Mouse (Mus musculus): ENCODE measurements around the gene Plk5. TPM values are rescaled to one million over a fixed set of nuclear protein-coding genes. Genes with fewer than 3 reads are reported as not detected.

Gene Plk5
- polyA plus RNA-seq, 1 experiment from 2014 or later = 1.0 TPM

- DNase-seq (ENCODE audit: low spot score) = peak; percentile 98
- peak within 1 kb of the TSS; percentile 74 for H3K4me3 ChIP-seq (ENCODE audit: low read depth, low read length)
- peaks cover 21% of the 10 kb centered on the region; the same call in 1 of the 2 replicates for H3K36me3 ChIP-seq (ENCODE audit: insufficient read depth, low read length)
- no peaks in the 10 kb centered on the region for H3K9me3 ChIP-seq (ENCODE audit: low read length)
- peak within 1 kb of the TSS; percentile 78 for H3K9ac ChIP-seq (replicated peaks; ENCODE audit: low read depth)
- peak; percentile 86 for ATAC-seq
- TF ChIP-seq CTCF (IDR thresholded peaks at IDR 0.05) (no peak), EP300 (IDR thresholded peaks at IDR 0.05) (no peak)
- H3K27me3 ChIP-seq (replicated peaks; ENCODE audit: insufficient read depth, low read length) = no peaks in the 10 kb centered on the region
- under 1% methylated on average over 27 of the region's 27 CpGs for WGBS
- H3K27ac ChIP-seq (ENCODE audit: low read length) = peak within 1 kb of the TSS; percentile 93
- H3K4me2 ChIP-seq (replicated peaks; ENCODE audit: low read depth, low read length) = peak within 1 kb of the TSS; percentile 92
- peaks cover 14% of the 10 kb centered on the region; the same call in 1 of the 2 replicates for H3K4me1 ChIP-seq (ENCODE audit: insufficient read depth, low read depth, low read length)
Observed at GRCm38 (mm10) chr10:80406684-80407501, 50.6 kb downstream of the Plk5 start, which contains the start of gene Uqcr11. TSS of gene Uqcr11 (minus strand) at chr10:80406830.

DNA sequence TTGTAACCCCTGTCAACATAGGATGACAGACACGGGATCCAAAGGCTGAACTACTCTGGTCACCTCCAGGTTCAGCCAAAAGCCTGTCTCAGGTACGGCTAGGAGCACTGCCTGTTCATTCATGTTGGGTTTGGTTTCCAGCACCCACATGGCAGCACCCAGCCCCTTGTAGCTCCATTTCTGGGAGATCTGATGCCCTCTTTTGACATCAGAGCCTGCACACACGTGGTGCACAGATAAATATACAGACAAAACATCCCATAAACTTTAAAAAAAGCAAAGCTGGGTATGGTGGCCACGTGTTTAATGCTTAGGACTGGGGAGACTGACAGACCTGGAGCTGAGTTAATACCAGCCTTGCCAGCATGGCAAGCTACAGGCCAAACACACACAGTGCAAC, 51.7 kb downstream of the Plk5 start:
- no peak for DNase-seq (ENCODE audit: low spot score)
- Histone ChIP-seq H3K4me2 (replicated peaks; ENCODE audit: low read depth, low read length) (no peak overlapping the region), H3K27ac (ENCODE audit: low read length) (peak overlapping the region; percentile 93; the same call in 1 of the 2 replicates), H3K9ac (replicated peaks; ENCODE audit: low read depth) (no peak overlapping the region), H3K4me3 (ENCODE audit: low read depth, low read length) (no peak overlapping the region), H3K36me3 (ENCODE audit: insufficient read depth, low read length) (peaks cover 24% of the 10 kb centered on the region; the same call in 1 of the 2 replicates), H3K4me1 (ENCODE audit: insufficient read depth, low read depth, low read length) (peaks cover 14% of the 10 kb centered on the region; the same call in 1 of the 2 replicates), H3K27me3 (replicated peaks; ENCODE audit: insufficient read depth, low read length) (no peaks in the 10 kb centered on the region), H3K9me3 (ENCODE audit: low read length) (no peaks in the 10 kb centered on the region)
- TF ChIP-seq CTCF (IDR thresholded peaks at IDR 0.05) (no peak), EP300 (IDR thresholded peaks at IDR 0.05) (no peak)
- WGBS = 42% methylated on average over 4 of the region's 4 CpGs
- ATAC-seq = no peak

- ATAC-seq (peak; percentile 53), DNase-seq (ENCODE audit: low spot score) (peak; percentile 65)
- peaks cover 34% of the 10 kb centered on the region for H3K36me3 ChIP-seq (ENCODE audit: insufficient read depth, low read length)
- no peak overlapping the region for H3K4me2 ChIP-seq (replicated peaks; ENCODE audit: low read depth, low read length)
- no peak overlapping the region for H3K27ac ChIP-seq (ENCODE audit: low read length)
- TF ChIP-seq EP300 (IDR thresholded peaks at IDR 0.05) (no peak), CTCF (IDR thresholded peaks at IDR 0.05) (no peak)
- H3K27me3 ChIP-seq (replicated peaks; ENCODE audit: insufficient read depth, low read length) = no peaks in the 10 kb centered on the region
- no peaks in the 10 kb centered on the region for H3K9me3 ChIP-seq (ENCODE audit: low read length)
- no peak overlapping the region for H3K9ac ChIP-seq (replicated peaks; ENCODE audit: low read depth)
- no peaks in the 10 kb centered on the region for H3K4me1 ChIP-seq (ENCODE audit: insufficient read depth, low read depth, low read length)
- no peak overlapping the region for H3K4me3 ChIP-seq (ENCODE audit: low read depth, low read length)
- WGBS = 77% methylated on average over 44 of the region's 44 CpGs
Observed at GRCm38 (mm10) chr10:80412656-80413541, 56.6 kb downstream of the Plk5 start.

Small RNAs within 50 kb of the gene (microRNA-seq; reads per million reads assigned to microRNA genes)
- not detected for gene Gm22721

Other genes starting within 250 kb of the Plk5 start
- gene Stk11, start 240.7 kb upstream of the Plk5 start, polyA plus RNA-seq (2015; fragmentation: Nextera tagmentation; extraction: Ambion mirVana) = 19.0 and 19.8 TPM in 2 replicates
- gene Atp5d, start 217.8 kb upstream of the Plk5 start, polyA plus RNA-seq (2015; fragmentation: Nextera tagmentation; extraction: Ambion mirVana) = 463 and 491 TPM in 2 replicates
- 5.1 and 5.5 TPM in 2 replicates for gene Cbarp, start 215.6 kb upstream of the Plk5 start, polyA plus RNA-seq (2015; fragmentation: Nextera tagmentation; extraction: Ambion mirVana)
- gene Midn, start 208.2 kb upstream of the Plk5 start, polyA plus RNA-seq (2015; fragmentation: Nextera tagmentation; extraction: Ambion mirVana) = 13.2 and 14.2 TPM in 2 replicates
- 203 and 305 TPM in 2 replicates for gene Cirbp, start 190.5 kb upstream of the Plk5 start, polyA plus RNA-seq (2015; fragmentation: Nextera tagmentation; extraction: Ambion mirVana)
- 10.4 and 11.7 TPM in 2 replicates for gene 1600002K03Rik, start 183.5 kb upstream of the Plk5 start, polyA plus RNA-seq (2015; fragmentation: Nextera tagmentation; extraction: Ambion mirVana)
- 5.1 and 6.9 TPM in 2 replicates for gene Efna2, start 177.0 kb upstream of the Plk5 start, polyA plus RNA-seq (2015; fragmentation: Nextera tagmentation; extraction: Ambion mirVana)
- 34.0 and 36.9 TPM in 2 replicates for gene Mum1, start 130.0 kb upstream of the Plk5 start, polyA plus RNA-seq (2015; fragmentation: Nextera tagmentation; extraction: Ambion mirVana)
- 295 and 327 TPM in 2 replicates for gene Ndufs7, start 107.3 kb upstream of the Plk5 start, polyA plus RNA-seq (2015; fragmentation: Nextera tagmentation; extraction: Ambion mirVana)
- gene Gamt, start 95.4 kb upstream of the Plk5 start, polyA plus RNA-seq (2015; fragmentation: Nextera tagmentation; extraction: Ambion mirVana) = 23.5 and 25.4 TPM in 2 replicates
- 37.8 and 38.1 TPM in 2 replicates for gene Dazap1, start 95.0 kb upstream of the Plk5 start, polyA plus RNA-seq (2015; fragmentation: Nextera tagmentation; extraction: Ambion mirVana)
- 651 and 741 TPM in 2 replicates for gene Rps15, start 64.0 kb upstream of the Plk5 start, polyA plus RNA-seq (2015; fragmentation: Nextera tagmentation; extraction: Ambion mirVana)
- 0.57 and 0.85 TPM in 2 replicates for gene Apc2, start 60.5 kb upstream of the Plk5 start, polyA plus RNA-seq (2015; fragmentation: Nextera tagmentation; extraction: Ambion mirVana)
- gene 2310011J03Rik, start 35.9 kb upstream of the Plk5 start, polyA plus RNA-seq (2015; fragmentation: Nextera tagmentation; extraction: Ambion mirVana) = 58.4 and 64.8 TPM in 2 replicates
- gene Pcsk4, start 27.0 kb upstream of the Plk5 start, polyA plus RNA-seq (2015; fragmentation: Nextera tagmentation; extraction: Ambion mirVana) = 3.4 and 3.7 TPM in 2 replicates
- 15.4 and 17.6 TPM in 2 replicates for gene Reep6, start 26.5 kb upstream of the Plk5 start, polyA plus RNA-seq (2015; fragmentation: Nextera tagmentation; extraction: Ambion mirVana)
- 6.4 and 7.3 TPM in 2 replicates for gene Adamtsl5, start 8.0 kb upstream of the Plk5 start, polyA plus RNA-seq (2015; fragmentation: Nextera tagmentation; extraction: Ambion mirVana)
- gene Mex3d, start 31.2 kb downstream of the Plk5 start, polyA plus RNA-seq (2015; fragmentation: Nextera tagmentation; extraction: Ambion mirVana) = 6.0 and 6.3 TPM in 2 replicates
- gene Mbd3, start 43.1 kb downstream of the Plk5 start, polyA plus RNA-seq (2015; fragmentation: Nextera tagmentation; extraction: Ambion mirVana) = 90.6 and 90.7 TPM in 2 replicates
- 511 and 651 TPM in 2 replicates for gene Uqcr11, start 50.4 kb downstream of the Plk5 start, polyA plus RNA-seq (2015; fragmentation: Nextera tagmentation; extraction: Ambion mirVana)
- 34.7 and 36.2 TPM in 2 replicates for gene Tcf3, start 77.2 kb downstream of the Plk5 start, polyA plus RNA-seq (2015; fragmentation: Nextera tagmentation; extraction: Ambion mirVana)
- gene Onecut3, start 138.4 kb downstream of the Plk5 start, polyA plus RNA-seq (2015; fragmentation: Nextera tagmentation; extraction: Ambion mirVana) = not detected in 2 replicates
- gene Atp8b3, start 182.7 kb downstream of the Plk5 start, polyA plus RNA-seq (2015; fragmentation: Nextera tagmentation; extraction: Ambion mirVana) = 0.04 and 0.10 TPM in 2 replicates
- gene Rexo1, start 205.1 kb downstream of the Plk5 start, polyA plus RNA-seq (2015; fragmentation: Nextera tagmentation; extraction: Ambion mirVana) = 12.9 TPM in 2 replicates
- 7.1 and 7.2 TPM in 2 replicates for gene Klf16, start 220.9 kb downstream of the Plk5 start, polyA plus RNA-seq (2015; fragmentation: Nextera tagmentation; extraction: Ambion mirVana)
- 105 and 106 TPM in 2 replicates for gene Abhd17a, start 233.9 kb downstream of the Plk5 start, polyA plus RNA-seq (2015; fragmentation: Nextera tagmentation; extraction: Ambion mirVana)
- gene Scamp4, start 246.4 kb downstream of the Plk5 start, polyA plus RNA-seq (2015; fragmentation: Nextera tagmentation; extraction: Ambion mirVana) = 56.9 and 59.3 TPM in 2 replicates
- gene Adat3, start 246.4 kb downstream of the Plk5 start, polyA plus RNA-seq (2015; fragmentation: Nextera tagmentation; extraction: Ambion mirVana) = 3.5 and 4.8 TPM in 2 replicates
- gene Gm49322, start 249.6 kb downstream of the Plk5 start, polyA plus RNA-seq (2015; fragmentation: Nextera tagmentation; extraction: Ambion mirVana) = 0.98 and 1.1 TPM in 2 replicates

Measured in lung, postnatal 0 days (tissue).